Mouse (Mus musculus) heart, embryonic 12.5 days (tissue): ENCODE data around the gene Hspg2. TPM values are rescaled to one million over a fixed set of nuclear protein-coding genes. Genes with fewer than 3 reads are reported as not detected.
A peak's percentile ranks its signal among the peaks of the same experiment; 100 is the strongest.

Experiments used
- ATAC-seq: fragments of 200-750 bp; cut with Nextera tagmentation; 2 replicates; pipeline ENCODE4 v1.8.0; 2017; ENCODE audit warnings: moderate TSS enrichment, moderate library complexity; ENCODE audit not compliant: insufficient number of reproducible peaks, low FRiP score
- H3K27ac ChIP-seq: fragments of 300-500 bp; sonication (generic); 2 replicates; pipeline ENCODE4 v1.5.1; 2016; ENCODE audit warnings: mild to moderate bottlenecking, moderate library complexity; ENCODE audit not compliant: poor library complexity, severe bottlenecking
- H3K27me3 ChIP-seq: fragments of 300-500 bp; sonication (generic); replicated peaks from 2 replicates; pipeline ENCODE4 v1.6.1; 2016; ENCODE audit warnings: mild to moderate bottlenecking, moderate library complexity
- H3K36me3 ChIP-seq: fragments of 300-500 bp; sonication (generic); 2 replicates; pipeline ENCODE4 v1.6.1; 2016; ENCODE audit warnings: mild to moderate bottlenecking, moderate library complexity
- H3K4me1 ChIP-seq: fragments of 300-500 bp; sonication (generic); replicated peaks from 2 replicates; pipeline ENCODE4 v1.6.1; 2016; ENCODE audit warnings: mild to moderate bottlenecking
- H3K4me2 ChIP-seq: fragments of 300-500 bp; sonication (generic); 2 replicates; pipeline ENCODE4 v1.6.1; 2016; ENCODE audit warnings: mild to moderate bottlenecking, moderate library complexity
- H3K4me3 ChIP-seq: fragments of 300-500 bp; sonication (generic); 2 replicates; pipeline ENCODE4 v1.5.1; 2016; ENCODE audit warnings: mild to moderate bottlenecking
- H3K9ac ChIP-seq: fragments of 300-500 bp; sonication (generic); 2 replicates; pipeline ENCODE4 v1.6.1; 2016; ENCODE audit warnings: mild to moderate bottlenecking, moderate library complexity
- H3K9me3 ChIP-seq: fragments of 300-500 bp; sonication (generic); replicated peaks from 2 replicates; pipeline ENCODE4 v1.6.1; 2016; ENCODE audit warnings: mild to moderate bottlenecking, moderate library complexity
- WGBS: fragments of 180-500 bp; shearing (Covaris S2); methylation state at CpG from one replicate; pipeline ENCODE4 v1.1.7; 2016; 5-methylcytosine and 5-hydroxymethylcytosine counted together
- polyA plus RNA-seq: library from polyadenylated mRNA; unstranded; fragments of >200 nt; fragmentation: Nextera tagmentation; extraction: Ambion mirVana; gene quantifications from 2 replicates; pipeline ENCODE4 v1.2.1, GENCODE M21; 2016

Hspg2 gene
- polyA plus RNA-seq, 1 experiment from 2014 or later = 51.8 TPM

DNA sequence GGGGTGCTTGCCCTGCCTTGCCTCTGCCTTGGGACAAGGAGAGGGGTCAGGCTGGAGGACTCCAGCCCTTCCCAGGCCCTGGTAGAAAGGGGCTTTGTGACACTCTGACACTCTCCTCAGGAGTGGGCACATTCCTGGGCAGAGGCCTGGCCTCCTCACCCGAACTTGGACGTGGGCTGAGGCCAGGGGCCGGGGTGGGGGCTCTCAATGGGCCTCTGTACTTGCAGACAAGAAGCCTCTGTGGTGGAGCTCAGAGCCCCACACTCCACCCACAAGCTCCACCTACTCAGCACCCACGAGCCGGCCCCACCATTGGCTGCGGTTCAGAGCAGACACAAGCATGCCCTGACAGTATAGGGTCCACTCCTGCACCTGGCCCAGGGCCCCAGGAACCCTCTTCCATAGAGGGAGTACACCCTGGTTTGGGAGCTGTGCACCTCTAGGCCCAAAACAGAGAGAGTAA, 35.0 kb downstream of the Hspg2 start:
- ATAC-seq = peak; percentile 13; the same call in 1 of the 2 replicates
- H3K36me3 ChIP-seq = peaks cover 73% of the 10 kb centered on the region
- H3K9me3 ChIP-seq = no peaks in the 10 kb centered on the region
- H3K4me3 ChIP-seq = no peak overlapping the region
- H3K27me3 ChIP-seq = no peaks in the 10 kb centered on the region
- H3K4me2 ChIP-seq = no peak overlapping the region
- peaks cover 57% of the 10 kb centered on the region for H3K4me1 ChIP-seq
- WGBS = 66% methylated on average over 6 of the region's 6 CpGs
- no peak overlapping the region; the same call in 1 of the 2 replicates for H3K9ac ChIP-seq
- no peak overlapping the region for H3K27ac ChIP-seq

DNA sequence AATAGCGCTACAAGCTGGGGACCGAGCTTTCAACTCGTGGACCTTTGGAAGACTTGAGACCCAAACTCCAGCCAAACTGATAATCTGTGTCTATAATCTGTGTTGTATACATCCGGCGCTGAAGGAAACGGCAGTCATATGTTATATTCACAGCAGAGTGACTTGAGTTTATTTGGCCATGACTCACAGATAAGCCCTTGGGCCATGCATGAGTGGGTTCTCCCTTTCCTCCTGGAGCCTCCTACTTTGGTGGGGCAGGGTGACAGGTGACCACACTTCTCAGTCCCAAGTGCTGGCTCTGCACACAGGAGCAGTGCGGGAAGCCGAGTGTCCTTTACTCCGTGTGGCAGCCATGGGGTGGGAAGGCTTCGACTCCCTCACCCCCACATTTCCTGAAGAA, 38.1 kb downstream of the Hspg2 start:
- 75% methylated on average over 10 of the region's 10 CpGs for WGBS
- H3K4me1 ChIP-seq = peaks cover 29% of the 10 kb centered on the region
- no peaks in the 10 kb centered on the region for H3K27me3 ChIP-seq
- H3K36me3 ChIP-seq = peaks cover 94% of the 10 kb centered on the region
- ATAC-seq = no peak
- 0 out of 2 replicates have a peak overlapping the region, but pooled peaks have one; percentile 13 for H3K27ac ChIP-seq
- H3K9ac ChIP-seq = no peak overlapping the region
- H3K9me3 ChIP-seq = no peaks in the 10 kb centered on the region
- H3K4me3 ChIP-seq = no peak overlapping the region
- H3K4me2 ChIP-seq = no peak overlapping the region

DNA sequence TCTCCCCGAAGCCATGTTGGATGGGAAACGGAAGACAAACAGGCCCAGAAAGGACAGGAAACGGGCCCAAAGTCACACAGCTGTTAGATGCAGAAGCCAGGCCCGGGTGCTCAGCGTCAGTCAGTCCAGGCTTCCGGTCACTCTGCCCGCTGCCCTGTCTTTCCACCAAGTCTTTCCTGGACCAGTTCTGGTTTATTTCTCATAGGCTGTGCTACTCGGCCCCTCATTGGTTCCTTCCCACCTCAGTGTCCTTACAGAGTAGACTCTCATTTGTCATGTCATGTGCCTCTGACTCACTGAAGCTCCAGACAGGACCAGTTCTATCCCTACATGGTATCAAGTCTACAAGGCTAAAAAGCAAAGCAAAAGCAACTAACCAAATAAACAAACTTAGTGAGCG, 41.0 kb downstream of the Hspg2 start:
- Histone ChIP-seq H3K4me3 (no peak overlapping the region), H3K27me3 (no peaks in the 10 kb centered on the region), H3K4me1 (0 out of 2 replicates have a peak, but pooled peaks cover 2% of the 10 kb centered on the region), H3K27ac (no peak overlapping the region), H3K9me3 (no peaks in the 10 kb centered on the region), H3K4me2 (no peak overlapping the region), H3K36me3 (peaks cover 94% of the 10 kb centered on the region), H3K9ac (no peak overlapping the region)
- 73% methylated on average over 9 of the region's 9 CpGs for WGBS
- ATAC-seq = no peak

DNA sequence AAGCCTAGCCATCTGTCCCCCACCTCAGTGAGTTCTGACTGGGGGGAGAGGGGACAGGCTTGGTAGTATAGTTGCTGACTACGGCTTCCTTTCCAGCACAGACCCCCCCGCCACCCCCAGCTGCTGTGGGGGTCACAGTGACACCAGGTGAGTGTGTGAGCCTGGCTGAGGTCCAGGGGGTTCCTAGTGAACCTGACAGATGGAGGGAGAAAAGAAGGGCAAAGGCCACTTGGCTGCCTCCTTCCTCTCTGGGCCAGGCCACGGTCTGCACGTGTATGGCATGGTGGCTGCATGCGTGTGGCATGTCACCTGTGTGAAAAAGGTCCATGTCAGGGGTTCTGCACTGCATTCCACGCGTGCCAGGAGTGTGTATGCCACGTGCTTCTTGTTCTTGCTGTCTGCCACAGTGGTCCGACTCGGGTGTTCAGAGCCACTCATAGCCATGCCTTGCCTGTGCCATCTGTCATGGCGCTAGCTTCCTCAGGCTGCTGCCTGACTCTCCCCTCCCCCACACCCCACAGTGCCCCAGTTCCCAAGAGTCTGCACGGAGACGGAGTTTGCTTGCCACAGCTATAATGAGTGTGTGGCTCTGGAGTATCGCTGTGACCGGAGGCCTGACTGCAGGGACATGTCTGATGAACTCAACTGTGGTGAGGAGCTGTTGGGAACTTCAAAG, 41.6 kb downstream of the Hspg2 start:
- Histone ChIP-seq H3K4me1 (0 out of 2 replicates have a peak, but pooled peaks cover 2% of the 10 kb centered on the region), H3K4me3 (no peak overlapping the region), H3K9ac (no peak overlapping the region), H3K9me3 (no peaks in the 10 kb centered on the region), H3K27ac (no peak overlapping the region), H3K27me3 (no peaks in the 10 kb centered on the region), H3K36me3 (peaks cover 94% of the 10 kb centered on the region), H3K4me2 (no peak overlapping the region)
- 83% methylated on average over 15 of the region's 15 CpGs for WGBS
- ATAC-seq = no peak

DNA sequence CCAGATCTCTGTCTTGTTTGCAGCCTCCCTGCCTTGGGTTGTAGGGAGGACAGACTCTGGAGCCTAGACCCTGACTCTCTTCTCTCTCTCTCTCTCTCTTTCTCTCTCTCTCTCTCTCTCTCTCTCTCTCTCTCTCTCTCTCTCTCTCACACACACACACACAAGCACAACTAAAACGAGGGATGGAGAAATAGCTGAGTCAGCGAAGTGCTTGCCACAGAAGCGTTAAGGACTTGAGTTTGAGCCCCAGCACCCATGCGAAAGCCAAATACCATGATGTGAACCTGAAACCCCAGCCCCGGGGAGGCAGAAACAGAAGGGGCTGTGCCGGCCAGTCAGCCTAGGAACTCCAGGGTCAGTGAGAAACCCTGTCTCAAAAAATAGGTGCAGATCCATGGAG, 44.3 kb downstream of the Hspg2 start:
- Histone ChIP-seq H3K27me3 (no peaks in the 10 kb centered on the region), H3K4me1 (0 out of 2 replicates have a peak, but pooled peaks cover 2% of the 10 kb centered on the region), H3K36me3 (peaks cover 98% of the 10 kb centered on the region), H3K9ac (no peak overlapping the region), H3K4me3 (no peak overlapping the region), H3K9me3 (no peaks in the 10 kb centered on the region), H3K4me2 (no peak overlapping the region), H3K27ac (no peak overlapping the region)
- 87% methylated on average over 6 of the region's 6 CpGs for WGBS
- no peak for ATAC-seq

DNA sequence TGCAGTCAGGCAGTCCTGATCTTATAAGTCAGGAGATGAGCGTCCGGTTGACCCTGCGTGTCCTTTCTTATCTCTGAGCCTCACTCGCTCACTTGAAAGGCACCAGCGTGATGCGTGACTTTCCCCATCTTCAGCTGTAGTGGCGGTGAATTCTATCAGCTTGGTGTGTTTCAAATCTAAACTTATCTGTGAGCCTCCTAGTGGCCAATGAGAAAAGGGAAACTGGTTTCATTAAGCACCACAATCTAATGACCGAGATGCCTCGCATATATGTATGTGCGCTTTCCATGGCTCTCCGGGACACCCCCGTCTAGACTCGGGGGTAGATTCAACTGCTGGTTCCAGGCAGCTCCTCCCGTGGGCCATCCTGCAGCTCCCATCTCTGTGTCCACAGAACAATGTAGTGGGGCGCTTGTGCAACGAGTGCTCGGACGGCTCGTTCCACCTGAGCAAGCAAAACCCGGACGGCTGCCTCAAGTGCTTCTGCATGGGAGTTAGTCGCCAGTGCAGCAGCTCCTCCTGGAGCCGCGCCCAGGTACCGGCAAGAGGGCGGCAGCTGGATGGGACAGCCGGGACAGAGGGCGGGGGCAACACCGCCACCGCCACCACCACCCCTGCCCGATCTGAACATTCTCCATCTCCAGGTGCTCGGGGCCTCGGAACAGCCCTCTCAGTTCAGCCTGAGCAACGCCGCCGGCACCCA, 49.6 kb downstream of the Hspg2 start:
- H3K9ac ChIP-seq = no peak overlapping the region
- WGBS = 75% methylated on average over 36 of the region's 36 CpGs
- ATAC-seq = no peak

DNA sequence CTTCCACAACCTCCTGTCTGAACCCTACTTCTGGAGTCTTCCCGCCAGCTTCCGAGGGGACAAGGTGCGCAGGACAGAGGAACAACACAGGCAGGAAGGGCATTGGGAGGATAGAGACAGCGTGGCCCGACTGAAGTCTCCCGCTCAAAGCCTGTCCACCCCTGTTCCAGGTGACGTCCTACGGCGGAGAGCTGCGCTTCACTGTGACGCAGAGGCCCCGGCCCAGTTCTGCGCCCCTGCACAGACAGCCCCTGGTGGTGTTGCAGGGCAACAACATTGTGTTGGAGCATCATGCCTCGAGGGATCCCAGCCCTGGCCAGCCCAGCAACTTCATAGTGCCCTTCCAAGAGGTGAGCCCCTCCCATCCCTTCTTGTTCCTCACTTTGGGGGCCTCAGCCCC, 50.2 kb downstream of the Hspg2 start:
- Histone ChIP-seq H3K4me1 (no peaks in the 10 kb centered on the region), H3K9ac (no peak overlapping the region), H3K27ac (no peak overlapping the region), H3K27me3 (no peaks in the 10 kb centered on the region), H3K4me3 (no peak overlapping the region), H3K4me2 (no peak overlapping the region), H3K36me3 (peaks cover 98% of the 10 kb centered on the region), H3K9me3 (no peaks in the 10 kb centered on the region)
- ATAC-seq = no peak
- WGBS = 92% methylated on average over 14 of the region's 14 CpGs

More for the DNA sequence above, 49.6 kb downstream of the Hspg2 start:
- H3K9me3 ChIP-seq = no peaks in the 10 kb centered on the region
- no peaks in the 10 kb centered on the region for H3K4me1 ChIP-seq
- H3K27me3 ChIP-seq = no peaks in the 10 kb centered on the region
- no peak overlapping the region for H3K4me2 ChIP-seq
- no peak overlapping the region for H3K27ac ChIP-seq
- peaks cover 98% of the 10 kb centered on the region for H3K36me3 ChIP-seq
- no peak overlapping the region for H3K4me3 ChIP-seq

DNA sequence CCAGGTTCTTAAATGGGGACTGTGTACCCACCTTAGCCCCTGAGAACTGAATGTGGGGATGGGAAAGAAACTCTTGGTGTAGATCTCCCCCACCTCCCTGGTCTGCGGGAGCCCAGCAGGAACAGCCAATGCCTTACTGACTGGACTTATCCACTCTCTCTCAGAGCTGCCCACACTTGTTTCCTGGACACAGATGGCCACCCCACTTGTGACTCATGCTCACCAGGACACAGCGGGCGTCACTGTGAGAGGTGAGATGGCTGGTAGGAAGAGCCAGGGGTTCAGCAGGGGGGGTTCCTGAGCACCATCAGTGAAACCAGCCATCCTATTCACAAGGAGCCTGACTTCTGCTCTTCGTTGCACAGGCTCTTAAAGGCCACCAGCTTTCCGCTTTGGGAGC, 51.8 kb downstream of the Hspg2 start:
- H3K9me3 ChIP-seq = no peaks in the 10 kb centered on the region
- H3K27me3 ChIP-seq = no peaks in the 10 kb centered on the region
- H3K4me3 ChIP-seq = no peak overlapping the region
- H3K4me1 ChIP-seq = no peaks in the 10 kb centered on the region
- H3K27ac ChIP-seq = no peak overlapping the region
- H3K4me2 ChIP-seq = no peak overlapping the region
- peaks cover 100% of the 10 kb centered on the region for H3K36me3 ChIP-seq
- H3K9ac ChIP-seq = no peak overlapping the region
- ATAC-seq = no peak
- WGBS = 78% methylated on average over 5 of the region's 5 CpGs

DNA sequence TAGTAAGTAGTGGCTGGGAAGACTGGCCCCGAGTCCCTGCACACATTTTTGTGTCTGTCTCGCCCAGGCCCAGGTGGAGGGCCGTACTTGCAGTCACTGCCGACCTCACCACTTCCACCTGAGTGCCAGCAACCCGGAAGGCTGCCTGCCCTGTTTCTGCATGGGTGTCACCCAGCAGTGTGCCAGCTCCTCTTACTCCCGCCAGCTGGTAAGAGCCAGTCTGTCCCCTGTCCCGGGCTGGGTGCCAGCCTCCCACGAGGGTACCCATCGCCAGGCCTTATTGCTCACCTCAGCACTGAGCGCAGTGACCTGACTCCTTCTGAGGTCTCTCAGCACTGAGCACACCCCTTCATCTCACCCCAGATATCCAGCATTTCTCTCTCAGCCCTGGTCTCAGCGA, 53.4 kb downstream of the Hspg2 start:
- WGBS = 83% methylated on average over 11 of the region's 11 CpGs
- Histone ChIP-seq H3K4me2 (no peak overlapping the region), H3K4me1 (no peaks in the 10 kb centered on the region), H3K27me3 (no peaks in the 10 kb centered on the region), H3K9me3 (no peaks in the 10 kb centered on the region), H3K36me3 (peaks cover 99% of the 10 kb centered on the region), H3K27ac (no peak overlapping the region), H3K9ac (no peak overlapping the region), H3K4me3 (no peak overlapping the region)
- no peak for ATAC-seq

DNA sequence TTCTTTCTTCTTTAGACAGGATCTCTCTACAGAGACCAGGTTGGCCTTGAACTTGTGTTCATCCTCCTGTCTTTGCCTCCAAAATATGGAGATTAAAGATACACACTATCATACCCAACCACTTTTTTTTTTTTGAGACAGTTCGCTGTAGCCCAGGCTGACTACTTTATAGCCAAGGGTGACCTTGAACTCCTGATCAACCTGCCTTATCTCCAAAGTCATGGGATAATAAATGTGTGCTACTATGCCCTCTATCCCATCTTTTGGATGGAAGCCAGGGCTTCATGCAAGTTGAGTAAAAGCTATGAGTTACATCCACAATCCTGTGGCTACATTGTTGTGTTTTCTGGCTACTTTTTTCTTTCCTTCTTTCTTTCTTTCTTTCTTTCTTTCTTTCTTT, 56.9 kb downstream of the Hspg2 start:
- Histone ChIP-seq H3K4me3 (no peak overlapping the region), H3K4me2 (no peak overlapping the region), H3K9ac (no peak overlapping the region), H3K27ac (no peak overlapping the region), H3K36me3 (peaks cover 99% of the 10 kb centered on the region), H3K27me3 (no peaks in the 10 kb centered on the region), H3K9me3 (no peaks in the 10 kb centered on the region), H3K4me1 (no peaks in the 10 kb centered on the region)
- 85% methylated on average over 1 of the region's 1 CpGs for WGBS
- ATAC-seq = no peak

DNA sequence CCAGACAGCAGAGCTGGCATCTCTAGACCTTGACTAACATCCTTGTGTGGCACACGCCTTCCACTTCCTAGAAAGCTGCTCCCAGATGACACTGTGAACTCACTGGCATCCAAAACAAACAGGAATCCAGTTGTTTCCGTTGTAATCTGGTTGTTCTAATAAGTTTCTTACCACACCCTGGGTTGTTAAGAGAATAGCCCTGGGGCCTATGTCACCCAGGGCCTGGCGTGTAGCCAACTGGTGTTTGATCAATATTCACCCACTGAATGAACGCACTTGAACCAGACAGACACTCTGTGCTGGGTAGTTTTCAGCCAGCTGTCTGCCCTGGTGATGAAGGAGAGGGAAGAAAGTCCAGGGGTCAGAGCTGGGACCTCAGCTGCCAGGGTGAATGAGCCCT, 58.8 kb downstream of the Hspg2 start:
- H3K4me1 ChIP-seq = no peaks in the 10 kb centered on the region
- H3K27me3 ChIP-seq = no peaks in the 10 kb centered on the region
- no peak for ATAC-seq
- no peak overlapping the region for H3K9ac ChIP-seq
- H3K4me2 ChIP-seq = no peak overlapping the region
- no peak overlapping the region for H3K27ac ChIP-seq
- H3K4me3 ChIP-seq = no peak overlapping the region
- WGBS = 76% methylated on average over 4 of the region's 4 CpGs
- H3K36me3 ChIP-seq = peaks cover 99% of the 10 kb centered on the region
- H3K9me3 ChIP-seq = no peaks in the 10 kb centered on the region
